Mouse (Mus musculus) ES-Bruce4 (cell line): ENCODE measurements around the gene Hapln2.
A peak's percentile ranks its signal among the peaks of the same experiment; 100 is the strongest.

Source experiments
- CTCF ChIP-seq: IDR thresholded peaks from one replicate; pipeline ENCODE4 v1.8.1; 2011; ENCODE audit warnings: low read depth, low read length
- EP300 ChIP-seq: IDR thresholded peaks from 2 replicates; pipeline ENCODE4 v1.6.1; 2011; ENCODE audit warnings: low read depth, low read length; ENCODE audit not compliant: insufficient read depth
- POLR2A ChIP-seq: IDR thresholded peaks from one replicate; pipeline ENCODE4 v1.8.1; 2011; ENCODE audit warnings: low read length; ENCODE audit not compliant: insufficient read depth

DNA sequence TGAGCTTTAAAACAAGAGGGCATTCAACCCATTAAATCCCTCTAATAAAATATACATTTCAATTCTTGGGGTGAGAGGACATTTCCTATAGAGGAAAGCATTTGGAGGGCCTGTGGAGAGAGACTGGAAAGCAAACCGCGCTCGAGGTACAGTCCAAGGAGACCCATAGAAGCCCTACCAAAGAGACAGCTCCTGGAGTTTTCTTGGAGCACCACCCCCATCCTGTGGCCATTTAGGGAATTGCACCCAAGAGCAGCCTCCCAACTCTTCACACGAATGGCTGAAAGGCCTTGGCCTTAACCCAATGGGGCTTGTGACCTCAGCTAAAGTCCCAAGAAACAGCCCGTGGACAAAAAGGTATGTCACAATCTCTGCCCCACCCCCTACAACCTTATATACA, 44.4 kb upstream of the Hapln2 start:
- peak; percentile 78 for TF ChIP-seq CTCF
- TF ChIP-seq POLR2A = no peak
- no peak for TF ChIP-seq EP300
